Mouse (Mus musculus) C2C12 (cell line): Measurements from ENCODE around the gene Zfp365.

ENCODE experiments used
- CEBPB ChIP-seq: IDR thresholded peaks from one replicate; pipeline ENCODE4 v1.6.1; 2011; ENCODE audit warnings: low read depth, mild to moderate bottlenecking, control low read depth, moderate library complexity
- CTCF ChIP-seq: IDR thresholded peaks from one replicate; pipeline ENCODE4 v1.5.1; 2011; ENCODE audit not compliant: control insufficient read depth, insufficient read depth, insufficient read length
- MYOD1 ChIP-seq: IDR thresholded peaks from one replicate; pipeline ENCODE4 v1.6.1; 2011; ENCODE audit warnings: low read depth; ENCODE audit not compliant: control insufficient read depth, insufficient read length

GRCm38 (mm10) chr10:67887971-67888370, 24.5 kb downstream of the Zfp365 start:
- TF ChIP-seq CTCF (no peak), CEBPB (no peak), MYOD1 (no peak)
